Mouse (Mus musculus) R1 (cell line): ENCODE measurements at regions not wholly inside any gene's neighbourhood (a gene's known extent, or its start where the extent isn't known, plus 50 kb on each side); places are given as distances from the start of the nearest gene placed in this dataset.
A peak's percentile ranks its signal among the peaks of the same experiment; 100 is the strongest.

ENCODE experiments used
- DNase-seq: peaks from one replicate; pipeline ENCODE4 v3.0.0-alpha.2; 2018; ENCODE audit warnings: low read depth, low spot score

DNA sequence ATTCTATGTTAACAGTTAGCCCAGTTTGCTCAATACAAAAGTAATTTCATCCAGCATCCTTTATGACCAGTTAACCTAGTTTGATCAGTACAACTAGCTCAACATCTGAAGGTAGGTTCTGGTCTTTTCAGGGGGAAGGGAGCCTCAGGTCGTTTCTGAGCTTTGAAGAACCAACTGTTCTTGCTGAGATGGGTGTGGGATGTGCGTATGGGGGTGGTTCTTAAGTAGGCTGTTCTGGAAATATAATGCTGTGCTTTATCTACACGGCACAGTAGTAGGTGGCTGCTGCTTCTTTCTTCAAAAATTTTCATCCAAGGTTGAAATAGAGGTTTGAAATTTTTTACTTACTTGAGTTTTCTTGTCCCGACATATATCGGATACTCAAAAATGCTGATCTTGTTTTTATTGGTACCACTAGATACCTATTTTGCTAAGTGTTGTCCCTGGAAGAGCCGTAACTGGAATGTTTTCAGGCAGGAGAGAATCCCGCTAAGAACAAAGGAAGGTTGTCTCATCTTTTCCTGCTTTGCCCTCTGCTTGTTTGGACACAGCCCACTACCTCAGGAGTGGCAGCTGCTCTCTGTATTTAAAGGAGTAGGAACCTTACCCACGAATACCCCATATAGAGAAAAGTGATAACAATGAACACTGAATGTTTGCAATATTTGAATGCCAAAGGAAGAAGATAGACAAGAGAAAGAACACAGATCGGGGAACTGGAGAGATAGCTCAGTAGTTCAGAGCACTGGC, 275.5 kb downstream of the Cdh10 start:
- DNase-seq: no peak

DNA sequence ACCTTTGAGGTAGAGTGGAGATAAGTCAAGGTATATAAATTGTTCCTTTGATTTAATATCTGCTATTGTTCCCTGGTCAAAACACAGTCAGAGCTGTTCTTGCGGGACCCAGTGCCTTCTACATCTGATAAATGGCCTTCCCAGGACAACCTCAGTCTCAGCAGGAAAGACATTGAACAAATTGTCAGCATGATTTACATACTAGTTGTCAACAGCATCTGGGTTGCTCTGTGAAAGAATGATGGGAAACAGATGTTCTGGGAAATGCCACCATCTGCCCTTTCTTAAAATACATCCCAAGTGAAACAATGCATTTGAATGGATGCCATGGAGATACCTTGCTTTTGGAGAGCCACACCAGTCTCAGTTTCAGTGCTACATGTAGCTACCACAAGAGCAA, 296.2 kb downstream of the Cdh10 start:
- peak; percentile 14 for DNase-seq

- DNase-seq: peak; percentile 16
These were observed 300.2 kb downstream of the Cdh10 start for GRCm38 (mm10) chr15:19118995-19119394.

- DNase-seq: no peak
These were observed 308.7 kb downstream of the Cdh10 start for GRCm38 (mm10) chr15:19127454-19127853.

DNA sequence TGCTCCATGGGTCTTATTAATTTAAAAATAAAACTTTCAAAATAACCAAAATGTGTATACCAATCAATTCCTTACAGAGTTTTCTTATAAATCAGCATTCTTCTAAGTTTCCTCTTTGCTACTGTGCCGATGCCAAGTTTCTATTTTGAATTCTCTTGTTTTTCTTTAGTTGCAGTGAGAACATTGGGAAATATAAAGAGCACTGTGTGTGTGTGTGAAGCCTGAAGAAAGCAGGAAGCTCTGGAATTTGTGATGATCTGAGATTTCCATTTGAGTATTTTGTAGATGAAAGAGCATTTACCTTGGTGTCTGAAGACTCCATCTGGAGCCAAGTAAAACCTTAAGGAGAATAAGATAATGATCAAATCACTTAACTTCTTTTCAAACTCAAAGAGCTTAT, 310.6 kb downstream of the Cdh10 start:
- DNase-seq: no peak

DNA sequence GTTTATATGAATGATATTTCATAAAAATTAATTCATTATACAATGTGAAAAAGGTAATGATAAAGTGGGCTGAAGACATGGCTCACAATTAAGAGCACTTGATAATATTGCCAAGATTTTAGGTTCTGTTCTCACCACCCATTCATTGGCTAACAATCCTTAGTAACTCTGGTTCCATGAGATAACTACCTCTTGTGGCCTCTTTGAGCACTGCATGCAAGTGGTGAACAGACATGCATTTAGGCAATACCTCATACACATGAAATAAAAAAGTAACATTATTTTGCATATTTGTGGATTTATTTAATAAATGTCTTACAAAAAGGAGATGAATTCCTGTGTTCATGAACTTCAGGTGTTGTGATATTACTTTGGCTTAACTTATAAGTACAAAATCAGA, 334.9 kb downstream of the Cdh10 start:
- DNase-seq: peak; percentile 17

GRCm38 (mm10) chr15:19162119-19162888, 343.6 kb downstream of the Cdh10 start:
- DNase-seq: peak; percentile 6

DNA sequence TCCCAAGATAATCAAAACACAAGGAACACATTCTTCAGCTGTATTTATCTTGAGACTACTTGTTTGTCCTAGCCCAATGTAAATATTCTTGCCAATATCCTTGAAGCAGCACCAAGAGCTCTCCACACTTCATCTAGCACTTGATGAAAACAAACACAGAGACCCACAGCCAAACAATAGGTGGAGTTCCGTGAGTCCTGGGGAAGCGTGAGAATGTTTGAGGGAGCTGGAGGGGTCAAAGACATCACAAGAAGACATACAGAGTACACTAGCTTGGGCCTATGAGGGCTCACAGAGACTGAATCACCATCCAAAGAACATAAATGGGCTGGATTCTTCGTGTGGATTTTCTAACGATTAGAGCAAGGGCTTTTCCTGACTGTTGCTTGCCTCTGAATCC, 356.7 kb downstream of the Cdh10 start:
- no peak for DNase-seq
